Mouse (Mus musculus): ENCODE results near the gene Zfp74. TPM values are rescaled to one million over a fixed set of nuclear protein-coding genes. Genes with fewer than 3 reads are reported as not detected.
"Not testable (repeated sequence)": the region's sequence is repeated elsewhere in the genome, so short reads cannot be mapped to it uniquely, and the experiment has no call there.

Zfp74 gene
- 10.1 and 12.4 TPM in 2 replicates for total RNA-seq (2021)
- long read RNA-seq, experiment 1, partial matches to known transcripts: 0 of 7 reads
- long read RNA-seq, experiment 1, other reads (novel, unspliced or antisense): 7 of 7 reads
- long read RNA-seq, experiment 2, partial matches to known transcripts: 0 of 3 reads
- long read RNA-seq, experiment 2, other reads (novel, unspliced or antisense): 3 of 3 reads

GRCm38 (mm10) chr7:29953513-29954401 is at the start of gene Zfp74:
Gene Zfp74 (minus strand): TSS chr7:29954089.
- peak; percentile 89 for DNase-seq

GRCm38 (mm10) chr7:30000601-30001000 is 46.7 kb upstream of the Zfp74 start:
- no peak for DNase-seq

DNA sequence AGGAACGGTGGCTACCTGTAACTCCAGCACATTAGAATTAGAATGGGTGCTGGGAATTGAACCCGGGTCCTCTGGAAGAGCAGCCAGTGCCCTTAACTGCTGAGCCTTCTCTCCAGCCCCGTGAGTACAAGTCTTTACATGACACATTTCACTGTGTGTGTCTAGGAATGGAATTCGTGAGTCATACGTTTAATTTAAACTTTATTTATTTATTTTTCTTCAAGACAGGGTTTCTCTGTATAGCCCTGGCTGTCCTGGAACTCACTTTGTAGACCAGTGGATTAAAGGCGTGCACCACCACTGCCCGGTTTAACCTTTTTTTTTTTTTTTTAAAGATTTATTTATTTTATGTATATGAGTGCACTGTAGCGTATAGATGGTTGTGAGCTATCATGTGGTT is 41.2 kb upstream of the Zfp74 start:
- DNase-seq: no peak

GRCm38 (mm10) chr7:29993340-29993739 is 39.5 kb upstream of the Zfp74 start:
- no peak for DNase-seq

- no peak for DNase-seq
These were observed 38.8 kb upstream of the Zfp74 start for GRCm38 (mm10) chr7:29992698-29993097.

GRCm38 (mm10) chr7:29989031-29989430 is 35.1 kb upstream of the Zfp74 start:
- no peak for DNase-seq

- no peak for DNase-seq
These were observed 33.7 kb upstream of the Zfp74 start for GRCm38 (mm10) chr7:29987551-29987950.

GRCm38 (mm10) chr7:29986101-29986500 is 32.2 kb upstream of the Zfp74 start:
- DNase-seq: no peak

- DNase-seq: peak; percentile 97
These were observed 29.9 kb upstream of the Zfp74 start, which contains the start of gene Zfp568 for GRCm38 (mm10) chr7:29983690-29984380. Gene Zfp568 (plus strand): TSS chr7:29983955.

- DNase-seq: no peak
These were observed 29.4 kb upstream of the Zfp74 start for GRCm38 (mm10) chr7:29983340-29983689.

GRCm38 (mm10) chr7:29982931-29983330 is 29.0 kb upstream of the Zfp74 start:
- peak; percentile 12 for DNase-seq

GRCm38 (mm10) chr7:29982341-29982740 is 28.5 kb upstream of the Zfp74 start:
- DNase-seq: no peak

DNA sequence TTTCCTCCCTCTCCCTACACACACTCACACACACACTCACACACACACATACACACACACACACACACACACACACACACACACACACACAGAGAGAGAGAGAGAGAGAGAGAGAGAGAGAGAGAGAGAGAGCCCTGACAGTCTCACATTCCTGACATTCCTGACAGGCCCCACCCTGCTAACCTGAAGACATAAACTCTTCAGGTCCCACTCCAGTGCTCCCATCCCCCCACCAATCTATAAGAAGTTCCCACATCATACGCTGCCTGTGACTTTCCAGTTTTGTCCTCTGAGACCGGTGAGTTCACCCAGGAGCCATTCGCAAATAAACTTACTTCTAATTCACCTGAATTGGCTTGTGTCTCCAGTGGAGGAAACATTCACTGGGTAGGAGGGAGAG is 28.0 kb upstream of the Zfp74 start:
- DNase-seq: no peak

- DNase-seq: peak; percentile 10
These were observed 27.6 kb upstream of the Zfp74 start for GRCm38 (mm10) chr7:29981455-29981854.

DNA sequence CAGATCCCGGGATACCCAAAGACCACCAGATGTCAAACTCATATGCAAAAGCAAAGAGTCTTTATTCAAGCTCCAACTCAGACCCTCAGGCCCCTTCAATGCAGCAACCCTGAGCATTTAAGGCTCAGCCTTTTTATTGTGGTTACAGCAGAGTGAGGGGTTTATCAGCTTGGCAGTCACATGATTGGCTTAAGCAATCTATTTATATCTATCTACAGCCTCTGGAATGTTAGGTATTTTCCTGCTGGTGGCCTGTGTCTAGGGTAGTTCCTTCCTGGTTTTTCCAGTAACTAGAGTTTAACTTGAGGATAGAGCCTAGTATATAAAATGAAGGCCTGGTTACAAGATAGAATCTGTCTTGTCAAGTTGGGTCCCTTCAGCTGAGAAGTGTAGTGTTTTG is 26.9 kb upstream of the Zfp74 start:
- no peak for DNase-seq

- DNase-seq: no peak
These were observed 16.8 kb upstream of the Zfp74 start for GRCm38 (mm10) chr7:29970686-29971085.

GRCm38 (mm10) chr7:29965115-29965810 is 11.4 kb upstream of the Zfp74 start:
- DNase-seq: not testable (repeated sequence)

- DNase-seq: no peak
These were observed 5.1 kb upstream of the Zfp74 start for GRCm38 (mm10) chr7:29959004-29959403.

- no peak for DNase-seq
These were observed 4.3 kb upstream of the Zfp74 start for GRCm38 (mm10) chr7:29958125-29958724.

GRCm38 (mm10) chr7:29956257-29956656 is 2.4 kb upstream of the Zfp74 start:
- DNase-seq: no peak

DNA sequence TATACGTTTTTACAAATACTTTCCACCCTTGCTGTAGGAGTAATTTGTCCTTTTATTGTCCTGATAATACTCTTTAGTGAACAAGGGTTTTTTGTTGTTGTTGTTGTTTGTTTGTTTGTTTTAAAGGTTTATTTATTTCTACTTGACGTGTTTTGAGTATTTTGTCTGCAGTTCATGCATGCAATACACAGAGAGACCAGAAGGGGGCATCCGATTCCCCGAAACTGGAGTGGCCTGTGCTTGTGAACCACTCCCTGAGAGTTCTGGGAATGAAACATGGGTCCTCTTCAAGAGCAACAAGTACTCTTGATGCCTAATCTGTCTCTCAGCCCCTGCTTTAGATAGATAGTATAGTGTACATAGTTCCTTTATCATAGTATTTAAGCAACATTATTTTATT is 842 bp upstream of the Zfp74 start:
- peak; percentile 67 for DNase-seq

DNA sequence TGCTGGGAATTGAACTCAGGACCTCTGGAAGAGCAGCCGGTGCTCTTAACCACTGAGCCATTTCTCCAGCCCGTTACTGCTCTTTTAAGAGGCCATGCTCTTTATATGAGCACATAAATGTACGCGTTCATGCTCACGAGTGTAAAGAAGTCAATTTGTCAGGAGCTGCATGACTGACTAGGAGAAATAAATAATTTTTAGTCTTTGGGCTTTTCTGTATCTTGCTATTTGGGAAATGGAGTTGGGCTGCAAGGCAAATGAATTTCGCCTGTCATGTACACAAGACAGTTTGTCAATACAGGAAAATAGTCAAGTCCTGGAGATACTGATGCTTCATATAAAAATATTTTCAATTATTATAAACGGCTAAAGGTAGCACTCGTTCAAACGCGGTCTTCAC is 803 bp downstream of the Zfp74 start:
- no peak for DNase-seq

Data from adrenal gland, postnatal 14 days (tissue).